Mouse (Mus musculus) hindlimb bud, embryonic 11.5 days (tissue): ENCODE data around the gene Gdf15.

ENCODE experiments used
- DNase-seq: peaks from one replicate; pipeline ENCODE4 v3.0.0-alpha.2; 2012; ENCODE audit warnings: low read depth, low spot score; ENCODE audit errors: extremely low spot score

Gdf15 gene

GRCm38 (mm10) chr8:70607898-70608748 is 24.1 kb downstream of the Gdf15 start:
- DNase-seq, result no peak

DNA sequence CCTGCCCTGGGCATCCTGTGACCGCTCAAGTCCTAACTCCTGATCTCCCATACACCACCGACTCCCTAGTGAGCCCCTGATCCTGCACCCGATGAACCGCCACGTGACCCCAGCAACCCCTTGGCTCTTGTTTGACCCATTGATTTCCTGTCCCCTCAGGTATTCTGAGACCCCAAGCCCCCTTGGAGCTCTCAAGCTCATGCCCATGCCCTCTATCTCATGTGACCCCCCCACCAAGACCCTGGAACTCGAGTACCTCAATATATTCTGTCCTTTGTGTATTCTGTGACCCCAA is 24.7 kb downstream of the Gdf15 start:
- DNase-seq, result no peak

GRCm38 (mm10) chr8:70606780-70607602 is 25.3 kb downstream of the Gdf15 start:
- no peak for DNase-seq

DNA sequence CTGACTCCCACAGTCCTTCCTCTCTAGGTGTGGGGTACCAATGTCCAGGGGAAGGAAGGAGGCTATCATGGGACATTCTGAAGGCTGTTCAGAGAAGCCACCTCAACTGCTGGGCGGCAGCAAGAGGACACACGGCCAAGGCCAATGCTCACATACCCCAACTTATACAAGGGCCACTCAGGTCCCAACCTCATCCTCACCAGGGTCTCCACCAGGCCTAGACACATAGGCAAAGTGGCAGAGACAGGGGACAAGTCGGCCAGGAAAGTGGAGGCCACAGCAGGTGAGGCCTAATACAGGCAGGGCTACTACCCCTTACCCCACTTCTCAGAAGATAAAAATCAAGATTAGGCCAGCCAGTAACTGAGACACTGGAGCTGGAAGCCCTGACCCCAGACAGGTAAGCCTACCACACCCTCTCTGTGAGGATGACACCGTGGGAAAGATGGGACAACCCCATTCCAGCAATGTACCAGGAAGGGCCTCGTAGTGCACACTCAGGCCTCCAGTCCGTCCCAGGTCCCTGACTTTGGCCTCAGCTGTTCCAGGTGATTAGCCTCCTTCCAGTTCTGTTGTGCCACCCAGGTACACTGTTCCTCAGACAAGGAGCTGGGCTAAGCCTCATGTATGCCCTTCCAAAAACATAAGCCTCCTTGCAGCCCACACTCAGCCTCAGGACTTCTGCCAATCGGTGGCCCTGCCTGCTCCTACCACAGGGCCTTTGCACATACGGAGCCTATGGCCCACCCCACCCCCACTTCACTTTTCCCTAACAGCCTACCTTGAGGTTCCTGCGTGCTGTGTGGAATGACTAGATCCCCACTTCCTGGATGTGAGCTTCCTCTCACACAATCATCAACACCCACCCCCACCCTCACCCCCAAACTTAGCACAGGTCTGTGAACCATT is 26.1 kb downstream of the Gdf15 start:
- DNase-seq, result no peak

GRCm38 (mm10) chr8:70604558-70604957 is 27.7 kb downstream of the Gdf15 start:
- no peak for DNase-seq

DNA sequence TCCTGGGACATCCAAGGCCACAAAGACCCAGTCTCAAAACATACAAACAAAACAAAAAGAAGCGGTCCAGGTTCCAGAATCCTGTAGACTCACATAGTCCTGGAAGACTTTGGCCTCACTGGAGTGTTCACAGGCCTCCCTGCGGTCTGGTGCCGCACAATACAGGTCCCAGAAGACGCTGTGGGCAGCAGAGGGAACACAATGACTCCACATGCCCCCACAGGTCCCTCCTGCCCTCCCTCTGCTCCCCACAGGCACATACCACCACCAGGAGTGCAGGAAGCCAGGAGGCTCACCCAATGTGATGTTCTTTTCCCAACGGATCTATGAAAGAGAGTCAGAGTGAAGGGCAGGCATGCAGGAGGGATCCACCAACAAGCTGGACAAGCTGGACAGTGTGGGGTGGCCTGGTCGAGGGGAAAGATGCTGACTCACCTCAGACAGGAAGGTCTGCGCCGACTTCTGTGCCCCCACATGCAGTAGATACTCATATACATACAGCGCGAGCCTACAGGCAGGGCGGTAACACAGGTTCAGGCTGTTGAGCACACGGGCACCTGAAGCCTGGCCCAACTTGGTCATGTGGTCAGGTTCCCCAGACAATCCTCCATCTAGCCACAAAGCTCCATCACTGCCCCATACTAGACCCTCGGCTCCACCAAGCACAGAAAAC is 30.0 kb downstream of the Gdf15 start:
- DNase-seq, result no peak

GRCm38 (mm10) chr8:70601271-70601649 is 31.0 kb downstream of the Gdf15 start:
- no peak for DNase-seq

GRCm38 (mm10) chr8:70600473-70601270 is 31.6 kb downstream of the Gdf15 start:
- DNase-seq, result no peak

DNA sequence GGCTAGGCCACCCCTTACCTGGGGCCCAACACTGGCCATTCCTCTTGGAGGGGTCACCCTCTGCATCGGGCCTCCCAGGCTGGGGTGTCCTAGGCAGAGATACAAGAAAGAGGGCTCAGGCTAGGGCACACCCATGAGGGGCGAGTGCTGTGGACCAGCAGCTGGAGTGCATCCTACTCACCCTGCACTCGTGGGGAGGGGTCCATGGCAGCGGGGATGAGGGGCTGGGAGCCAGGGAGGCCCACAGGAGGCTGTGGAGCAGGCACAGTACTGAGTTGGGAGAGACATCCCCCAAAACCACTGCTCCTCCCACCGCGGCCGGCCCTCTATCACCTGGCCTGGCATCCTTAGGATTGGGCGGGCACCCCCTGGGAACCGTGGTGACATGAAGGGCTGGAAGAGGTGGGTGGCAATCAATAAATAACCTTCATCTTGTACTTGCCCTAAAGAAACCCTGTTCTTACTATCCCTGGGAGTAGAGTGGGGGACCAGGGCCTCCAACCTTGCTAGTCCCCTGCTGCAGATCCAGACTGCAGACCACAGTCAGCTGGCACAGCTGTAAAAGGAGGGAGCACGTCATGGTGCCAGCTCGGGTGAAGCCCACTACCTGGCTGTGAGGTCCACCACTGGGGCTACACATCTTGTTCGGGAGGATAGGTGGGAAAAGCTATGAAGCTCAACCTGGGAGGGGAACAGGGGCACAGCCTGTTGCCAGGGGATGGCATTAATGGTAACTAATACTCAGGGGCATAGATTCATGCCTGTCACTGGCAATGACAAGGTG is 32.6 kb downstream of the Gdf15 start:
- DNase-seq, result no peak

DNA sequence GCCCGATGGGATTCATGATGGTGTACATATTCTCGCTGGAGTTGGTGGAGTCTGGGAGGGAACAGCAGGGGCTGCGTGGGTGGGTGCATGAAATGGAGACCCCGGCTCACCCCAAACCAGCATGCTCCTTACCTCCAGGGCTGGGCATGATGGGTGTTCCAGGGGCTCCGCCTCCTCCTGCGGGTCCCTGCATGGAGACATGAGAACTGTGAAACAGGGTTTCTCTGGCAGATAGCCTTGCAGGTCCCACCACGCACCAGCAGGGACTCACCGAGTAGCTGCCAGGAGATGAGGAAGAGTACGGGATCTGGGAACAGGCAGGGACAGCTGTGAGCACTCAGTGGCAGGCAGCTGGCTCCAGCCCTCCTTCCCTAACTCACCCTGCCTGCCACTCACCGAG is 33.5 kb downstream of the Gdf15 start:
- no peak for DNase-seq

DNA sequence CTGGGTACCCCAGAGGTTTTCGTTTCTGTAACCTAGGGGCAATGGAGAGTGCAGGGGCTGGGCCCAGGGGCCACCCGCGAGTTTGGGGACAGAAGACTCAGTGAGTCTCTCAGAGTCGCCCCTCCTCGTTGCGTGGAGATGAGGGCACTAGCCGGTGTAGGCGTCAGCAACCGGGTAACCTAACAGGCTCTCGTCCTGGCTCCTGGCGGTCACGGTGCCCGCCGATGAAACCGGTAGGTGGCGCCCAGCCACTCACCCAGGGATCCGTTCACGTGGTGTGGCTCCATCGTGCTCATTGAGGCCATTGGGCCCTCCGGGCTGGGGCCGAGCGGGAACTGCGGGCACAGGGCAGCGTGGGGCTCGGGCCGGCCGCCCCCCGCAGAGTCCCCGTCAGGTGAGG is 34.0 kb downstream of the Gdf15 start:
- no peak for DNase-seq

DNA sequence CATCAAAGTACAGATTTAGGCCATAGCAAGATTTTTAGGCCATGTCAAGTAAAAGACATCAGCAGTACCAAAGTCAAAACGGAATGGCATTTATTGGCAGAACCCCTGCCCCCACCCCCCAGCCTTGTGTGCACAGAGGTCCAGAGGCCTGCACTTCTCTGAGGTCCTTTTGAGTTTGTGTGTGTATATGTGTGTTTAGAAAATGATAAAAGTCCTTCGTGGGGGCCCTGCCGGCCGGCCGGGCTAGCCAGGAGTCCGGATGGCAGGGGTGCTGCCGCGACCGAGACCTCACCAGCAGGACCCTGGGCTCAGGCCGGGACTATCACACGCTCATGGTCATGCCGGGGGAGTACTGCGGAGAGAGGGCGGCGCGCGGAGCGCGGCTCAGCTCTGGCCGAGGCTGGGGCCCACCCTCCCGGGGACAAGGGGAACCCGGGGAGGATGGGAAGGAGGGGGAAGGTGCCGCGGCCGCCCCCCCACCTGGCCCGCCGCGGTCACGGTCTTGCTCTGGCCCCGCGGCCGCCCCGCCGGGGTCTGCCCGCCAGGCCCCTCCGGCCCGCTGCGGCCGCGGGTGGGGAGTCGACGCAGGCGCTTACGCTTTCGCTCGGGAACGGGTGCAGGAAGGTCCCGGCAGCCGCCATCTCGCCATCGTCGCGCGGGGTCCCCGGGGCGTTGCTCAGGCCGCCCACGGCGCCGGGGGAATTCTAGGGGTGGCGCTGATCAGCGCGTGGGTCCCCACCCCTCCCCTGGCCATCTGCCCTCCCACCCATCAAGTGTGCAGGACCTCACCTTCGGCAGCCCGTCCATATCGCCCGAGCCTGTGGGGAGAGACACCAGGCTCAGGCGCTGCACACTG is 34.6 kb downstream of the Gdf15 start:
- no peak for DNase-seq

DNA sequence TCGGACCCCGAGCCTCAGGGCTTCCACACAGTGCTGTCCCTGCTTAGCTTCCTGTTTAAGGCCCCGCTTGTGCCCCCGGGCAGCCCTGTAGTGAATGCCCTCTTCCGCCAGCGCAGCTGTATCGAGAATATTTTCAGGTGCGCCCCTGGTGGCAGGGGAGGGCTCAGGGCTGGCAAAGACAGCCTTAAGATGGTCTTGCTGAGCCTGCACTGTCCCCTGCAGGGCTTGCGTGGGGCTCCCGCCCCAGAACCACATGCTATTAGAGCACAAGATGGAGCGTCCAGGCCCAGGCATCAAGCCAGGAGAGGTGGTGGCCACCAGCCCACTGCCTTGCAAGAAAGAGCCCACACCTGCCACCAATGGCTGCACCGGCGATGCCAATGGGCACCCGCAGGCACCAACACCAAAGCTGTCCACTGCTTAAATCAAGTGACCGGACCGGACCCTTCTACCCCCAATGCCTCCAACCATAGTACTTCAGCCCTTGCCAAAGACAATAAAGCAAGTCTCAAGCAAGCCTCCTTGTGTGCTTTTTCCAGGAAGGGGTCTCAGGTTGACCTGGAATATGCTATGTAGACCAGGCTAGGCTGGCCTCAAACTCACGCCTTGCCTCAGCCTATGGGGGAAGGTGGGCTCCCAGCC is 35.4 kb downstream of the Gdf15 start:
- DNase-seq, result no peak

- DNase-seq, result no peak
Measured at GRCm38 (mm10) chr8:70596216-70596615, 36.0 kb downstream of the Gdf15 start.

GRCm38 (mm10) chr8:70595811-70596210 is 36.4 kb downstream of the Gdf15 start:
- no peak for DNase-seq

DNA sequence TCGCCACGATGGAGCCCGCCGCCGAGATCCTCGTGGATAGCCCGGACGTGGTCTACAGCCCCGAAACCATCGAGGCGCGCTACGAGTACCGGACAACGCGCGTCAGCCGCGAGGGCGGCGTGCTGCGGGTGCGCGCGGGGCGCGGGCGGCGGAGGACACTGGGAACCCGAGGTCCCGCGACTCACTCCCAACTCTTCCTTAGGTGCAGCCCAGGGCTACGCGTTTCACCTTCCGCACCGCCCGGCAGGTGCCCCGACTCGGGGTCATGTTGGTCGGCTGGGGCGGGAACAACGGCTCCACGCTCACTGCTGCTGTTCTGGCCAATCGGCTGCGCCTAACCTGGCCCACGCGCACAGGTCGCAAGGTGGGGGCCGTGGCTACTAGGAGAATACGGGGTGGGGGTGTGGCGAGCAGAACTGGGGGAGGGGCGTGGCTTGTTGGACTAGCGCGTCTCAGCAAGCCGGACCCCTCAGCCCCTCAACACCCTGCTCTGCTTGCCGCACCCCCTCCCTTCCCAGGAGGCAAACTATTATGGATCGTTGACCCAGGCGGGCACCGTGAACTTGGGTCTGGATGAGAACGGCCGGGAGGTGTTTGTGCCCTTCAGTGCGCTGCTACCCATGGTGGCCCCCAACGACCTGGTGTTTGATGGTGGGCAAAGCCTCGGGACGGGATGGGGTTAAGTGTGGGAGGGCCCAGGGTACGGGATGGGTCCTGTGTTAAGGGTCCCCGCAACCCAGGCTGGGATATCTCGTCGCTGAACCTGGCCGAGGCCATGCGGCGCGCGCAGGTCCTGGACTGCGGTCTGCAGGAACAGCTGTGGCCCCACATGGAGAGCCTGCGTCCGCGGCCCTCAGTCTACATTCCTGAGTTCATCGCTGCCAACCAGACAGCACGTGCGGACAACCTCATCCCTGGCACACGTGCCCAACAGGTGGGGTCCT is 37.4 kb downstream of the Gdf15 start:
- no peak for DNase-seq
